Mouse (Mus musculus) small intestine, adult 2 months (tissue): ENCODE data around the gene Pkig.

ENCODE experiments used
- CTCF ChIP-seq: fragments of 200-500 bp; IDR thresholded peaks from 2 replicates; pipeline ENCODE4 v1.5.1; 2012; ENCODE audit warnings: low read depth, mild to moderate bottlenecking, control low read depth, inconsistent platforms, low read length, moderate library complexity, mixed read lengths; ENCODE audit not compliant: insufficient replicate concordance, insufficient read length; ENCODE audit errors: extremely low read depth
- POLR2A ChIP-seq: fragments of 200-500 bp; IDR thresholded peaks from 2 replicates; pipeline ENCODE4 v1.6.1; 2012; ENCODE audit warnings: low read depth, mild to moderate bottlenecking, control low read depth, inconsistent platforms, low read length, moderate library complexity

DNA sequence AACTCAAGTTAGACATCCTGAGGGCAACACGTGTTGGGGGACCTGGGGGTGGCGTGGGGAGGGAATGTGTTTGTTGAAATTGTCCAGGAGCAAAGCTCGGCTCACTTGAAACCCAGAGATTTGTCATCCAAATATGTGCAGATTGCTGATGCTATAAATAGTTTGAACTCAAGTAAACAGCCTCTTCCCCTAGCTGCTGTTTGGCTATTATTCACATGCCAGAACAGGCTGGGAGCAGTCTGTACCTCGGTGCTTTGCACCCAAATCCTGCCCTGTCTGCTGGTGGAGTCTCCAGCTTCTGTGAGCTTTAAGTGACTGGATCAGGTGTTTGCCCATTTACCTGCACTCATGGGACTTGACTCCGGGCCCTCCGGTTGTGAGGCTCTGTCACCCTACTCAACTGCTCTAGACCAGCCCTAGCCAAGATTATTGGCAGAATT is 27.6 kb downstream of the Pkig start:
- no peak; the same call in 1 of the 2 replicates for TF ChIP-seq POLR2A
- no peak for TF ChIP-seq CTCF
